Mouse (Mus musculus): ENCODE data around the gene Gm20388. TPM values are rescaled to one million over a fixed set of nuclear protein-coding genes. Genes with fewer than 3 reads are reported as not detected.

The Gm20388 gene
- polyA plus RNA-seq, 1 experiment from 2014 or later, result not detected

GRCm38 (mm10) chr8:122746439-122746838 is 2835.8 kb downstream of the Gm20388 start:
- Histone ChIP-seq H3K4me2 (replicated peaks) (peak overlapping the region; percentile 43), H3K4me3 (replicated peaks; ENCODE audit: low read length) (no peak overlapping the region), H3K27ac (peak overlapping the region; percentile 98), H3K9ac (0 out of 2 replicates have a peak overlapping the region, but pooled peaks have one; percentile 43), H3K27me3 (ENCODE audit: control insufficient read depth, insufficient read depth, low read length) (no peaks in the 10 kb centered on the region), H3K9me3 (ENCODE audit: control insufficient read depth, low read length) (no peaks in the 10 kb centered on the region), H3K36me3 (replicated peaks; ENCODE audit: control insufficient read depth, insufficient read depth) (no peaks in the 10 kb centered on the region), H3K4me1 (replicated peaks; ENCODE audit: control insufficient read depth, insufficient read depth, low read length) (peaks cover 87% of the 10 kb centered on the region)
- no peak for ATAC-seq (ENCODE audit: low FRiP score)
- 22% methylated on average over 7 of the region's 7 CpGs for WGBS
- DNase-seq (ENCODE audit: low spot score), result no peak

DNA sequence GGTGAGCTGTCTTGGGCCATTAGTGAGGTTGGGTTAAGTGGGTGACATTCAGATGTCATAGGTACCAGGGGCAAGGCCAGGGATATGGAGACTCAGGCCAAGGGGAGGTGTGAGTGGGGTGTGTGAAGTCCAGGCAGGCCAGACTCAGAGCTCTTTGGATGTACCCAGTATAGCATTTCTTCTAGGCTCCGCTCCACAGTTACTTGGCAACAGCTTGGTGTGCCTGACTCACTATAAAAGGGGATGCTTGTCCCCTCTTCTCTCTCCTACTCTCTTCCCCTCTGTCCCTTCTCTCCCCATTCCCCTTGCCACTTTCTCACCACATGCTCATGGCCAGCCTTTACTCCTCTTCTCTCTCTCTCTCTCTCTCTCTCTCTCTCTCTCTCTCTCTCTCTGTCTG is 2837.2 kb downstream of the Gm20388 start:
- ATAC-seq (ENCODE audit: low FRiP score) (no peak), DNase-seq (ENCODE audit: low spot score) (no peak)
- Histone ChIP-seq H3K36me3 (replicated peaks; ENCODE audit: control insufficient read depth, insufficient read depth) (no peaks in the 10 kb centered on the region), H3K9ac (no peak overlapping the region), H3K27me3 (ENCODE audit: control insufficient read depth, insufficient read depth, low read length) (no peaks in the 10 kb centered on the region), H3K9me3 (ENCODE audit: control insufficient read depth, low read length) (no peaks in the 10 kb centered on the region), H3K4me1 (replicated peaks; ENCODE audit: control insufficient read depth, insufficient read depth, low read length) (peaks cover 79% of the 10 kb centered on the region), H3K4me3 (replicated peaks; ENCODE audit: low read length) (no peak overlapping the region), H3K27ac (peak overlapping the region; percentile 98), H3K4me2 (replicated peaks) (no peak overlapping the region)
- WGBS, result 79% methylated on average over 1 of the region's 1 CpGs

DNA sequence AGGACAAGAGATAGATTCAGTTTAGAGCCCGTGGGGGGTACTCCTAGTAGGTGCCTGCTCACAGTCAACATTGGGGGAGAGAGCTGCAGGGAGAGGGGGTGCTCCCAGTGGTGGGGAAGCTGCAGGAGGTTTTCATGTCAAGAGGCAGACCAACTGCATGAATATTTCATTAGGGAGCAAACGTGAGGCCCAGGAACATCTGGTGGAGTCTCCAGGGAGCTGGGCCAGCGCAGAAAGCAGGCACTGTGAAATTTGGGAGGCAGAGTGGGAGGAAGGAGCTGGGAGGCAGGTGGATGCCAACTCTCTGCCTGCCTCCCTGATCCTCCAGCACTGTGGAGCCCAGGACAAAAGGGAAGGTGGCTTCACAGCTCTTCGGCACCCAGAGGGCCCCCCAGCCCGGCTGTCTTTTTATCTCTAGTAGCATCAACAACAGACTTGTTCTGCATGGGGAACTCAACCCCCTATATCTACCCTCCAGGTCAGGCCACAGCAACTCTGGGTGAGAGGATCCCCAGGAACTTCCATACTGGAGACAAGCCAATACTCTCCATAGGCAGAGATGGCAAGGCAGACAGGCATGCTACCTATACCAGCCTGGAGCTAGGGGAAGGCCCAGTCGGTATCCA is 2838.8 kb downstream of the Gm20388 start:
- no peaks in the 10 kb centered on the region for H3K9me3 ChIP-seq (ENCODE audit: control insufficient read depth, low read length)
- WGBS, result 38% methylated on average over 6 of the region's 6 CpGs
- peaks cover 63% of the 10 kb centered on the region for H3K4me1 ChIP-seq (replicated peaks; ENCODE audit: control insufficient read depth, insufficient read depth, low read length)
- H3K4me2 ChIP-seq (replicated peaks), result peak overlapping the region; percentile 28
- H3K27ac ChIP-seq, result peak overlapping the region; percentile 90
- DNase-seq (ENCODE audit: low spot score), result no peak
- no peaks in the 10 kb centered on the region for H3K27me3 ChIP-seq (ENCODE audit: control insufficient read depth, insufficient read depth, low read length)
- H3K4me3 ChIP-seq (replicated peaks; ENCODE audit: low read length), result no peak overlapping the region; the same call in 1 of the 2 replicates
- no peaks in the 10 kb centered on the region for H3K36me3 ChIP-seq (replicated peaks; ENCODE audit: control insufficient read depth, insufficient read depth)
- ATAC-seq (ENCODE audit: low FRiP score), result no peak
- H3K9ac ChIP-seq, result no peak overlapping the region

DNA sequence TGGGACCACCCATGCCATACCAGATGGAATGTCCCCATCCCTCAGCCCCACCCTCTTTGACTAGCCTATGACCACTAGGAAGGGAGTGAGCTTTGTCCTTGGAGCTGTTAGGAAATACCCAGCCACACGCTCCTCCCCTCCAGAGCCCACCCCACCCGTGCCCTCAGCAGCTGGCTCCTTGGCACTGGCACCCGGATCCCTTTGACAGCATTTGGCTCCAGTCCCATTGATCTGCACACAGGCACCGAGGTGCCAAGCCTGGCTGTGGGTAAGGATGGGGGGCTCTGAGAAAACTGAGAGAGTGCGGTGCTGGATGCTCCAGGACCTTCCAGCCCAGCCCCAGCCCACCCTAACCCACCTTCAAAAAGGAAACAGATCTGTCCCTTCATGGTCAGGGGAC is 2840.7 kb downstream of the Gm20388 start:
- peak overlapping the region; percentile 29 for H3K4me3 ChIP-seq (replicated peaks; ENCODE audit: low read length)
- no peaks in the 10 kb centered on the region for H3K27me3 ChIP-seq (ENCODE audit: control insufficient read depth, insufficient read depth, low read length)
- no peaks in the 10 kb centered on the region for H3K9me3 ChIP-seq (ENCODE audit: control insufficient read depth, low read length)
- peak; percentile 78 for ATAC-seq (ENCODE audit: low FRiP score)
- H3K4me1 ChIP-seq (replicated peaks; ENCODE audit: control insufficient read depth, insufficient read depth, low read length), result peaks cover 44% of the 10 kb centered on the region
- H3K4me2 ChIP-seq (replicated peaks), result peak overlapping the region; percentile 28
- H3K9ac ChIP-seq, result peak overlapping the region; percentile 52
- H3K36me3 ChIP-seq (replicated peaks; ENCODE audit: control insufficient read depth, insufficient read depth), result no peaks in the 10 kb centered on the region
- 63% methylated on average over 5 of the region's 5 CpGs for WGBS
- H3K27ac ChIP-seq, result peak overlapping the region; percentile 90
- DNase-seq (ENCODE audit: low spot score), result peak; percentile 75

GRCm38 (mm10) chr8:122752111-122752721 is 2841.6 kb downstream of the Gm20388 start:
- Histone ChIP-seq H3K4me1 (replicated peaks; ENCODE audit: control insufficient read depth, insufficient read depth, low read length) (peaks cover 36% of the 10 kb centered on the region), H3K9me3 (ENCODE audit: control insufficient read depth, low read length) (no peaks in the 10 kb centered on the region), H3K36me3 (replicated peaks; ENCODE audit: control insufficient read depth, insufficient read depth) (no peaks in the 10 kb centered on the region), H3K9ac (peak overlapping the region; percentile 52), H3K4me3 (replicated peaks; ENCODE audit: low read length) (peak overlapping the region; percentile 29), H3K27me3 (ENCODE audit: control insufficient read depth, insufficient read depth, low read length) (no peaks in the 10 kb centered on the region), H3K27ac (peak overlapping the region; percentile 90), H3K4me2 (replicated peaks) (peak overlapping the region; percentile 28)
- WGBS, result 59% methylated on average over 29 of the region's 29 CpGs
- peak; percentile 45 for DNase-seq (ENCODE audit: low spot score)
- peak; percentile 48 for ATAC-seq (ENCODE audit: low FRiP score)

- Histone ChIP-seq H3K4me3 (replicated peaks; ENCODE audit: low read length) (no peak overlapping the region), H3K27me3 (ENCODE audit: control insufficient read depth, insufficient read depth, low read length) (no peaks in the 10 kb centered on the region), H3K36me3 (replicated peaks; ENCODE audit: control insufficient read depth, insufficient read depth) (no peaks in the 10 kb centered on the region), H3K4me2 (replicated peaks) (no peak overlapping the region), H3K27ac (no peak overlapping the region), H3K4me1 (replicated peaks; ENCODE audit: control insufficient read depth, insufficient read depth, low read length) (no peaks in the 10 kb centered on the region), H3K9ac (no peak overlapping the region), H3K9me3 (ENCODE audit: control insufficient read depth, low read length) (no peaks in the 10 kb centered on the region)
- no peak for ATAC-seq (ENCODE audit: low FRiP score)
- no peak for DNase-seq (ENCODE audit: low spot score)
Observed at GRCm38 (mm10) chr8:122758597-122758996, 2848.0 kb downstream of the Gm20388 start.

- Histone ChIP-seq H3K36me3 (replicated peaks; ENCODE audit: control insufficient read depth, insufficient read depth) (no peaks in the 10 kb centered on the region), H3K27ac (0 out of 2 replicates have a peak overlapping the region, but pooled peaks have one; percentile 11), H3K9ac (no peak overlapping the region)
Observed at GRCm38 (mm10) chr8:122760116-122760515, 2849.5 kb downstream of the Gm20388 start.

GRCm38 (mm10) chr8:122761109-122761508 is 2850.5 kb downstream of the Gm20388 start:
- 75% methylated on average over 6 of the region's 6 CpGs for WGBS
- Histone ChIP-seq H3K4me1 (replicated peaks; ENCODE audit: control insufficient read depth, insufficient read depth, low read length) (no peaks in the 10 kb centered on the region), H3K27ac (no peak overlapping the region), H3K27me3 (ENCODE audit: control insufficient read depth, insufficient read depth, low read length) (no peaks in the 10 kb centered on the region), H3K4me3 (replicated peaks; ENCODE audit: low read length) (no peak overlapping the region), H3K4me2 (replicated peaks) (no peak overlapping the region), H3K9me3 (ENCODE audit: control insufficient read depth, low read length) (no peaks in the 10 kb centered on the region), H3K36me3 (replicated peaks; ENCODE audit: control insufficient read depth, insufficient read depth) (no peaks in the 10 kb centered on the region), H3K9ac (no peak overlapping the region)
- no peak for DNase-seq (ENCODE audit: low spot score)
- ATAC-seq (ENCODE audit: low FRiP score), result no peak

More at GRCm38 (mm10) chr8:122760116-122760515, 2849.5 kb downstream of the Gm20388 start:
- Histone ChIP-seq H3K4me1 (replicated peaks; ENCODE audit: control insufficient read depth, insufficient read depth, low read length) (no peaks in the 10 kb centered on the region), H3K4me3 (replicated peaks; ENCODE audit: low read length) (no peak overlapping the region), H3K4me2 (replicated peaks) (no peak overlapping the region), H3K9me3 (ENCODE audit: control insufficient read depth, low read length) (no peaks in the 10 kb centered on the region), H3K27me3 (ENCODE audit: control insufficient read depth, insufficient read depth, low read length) (no peaks in the 10 kb centered on the region)
- DNase-seq (ENCODE audit: low spot score) (no peak), ATAC-seq (ENCODE audit: low FRiP score) (no peak)
- WGBS, result 69% methylated on average over 7 of the region's 7 CpGs

DNA sequence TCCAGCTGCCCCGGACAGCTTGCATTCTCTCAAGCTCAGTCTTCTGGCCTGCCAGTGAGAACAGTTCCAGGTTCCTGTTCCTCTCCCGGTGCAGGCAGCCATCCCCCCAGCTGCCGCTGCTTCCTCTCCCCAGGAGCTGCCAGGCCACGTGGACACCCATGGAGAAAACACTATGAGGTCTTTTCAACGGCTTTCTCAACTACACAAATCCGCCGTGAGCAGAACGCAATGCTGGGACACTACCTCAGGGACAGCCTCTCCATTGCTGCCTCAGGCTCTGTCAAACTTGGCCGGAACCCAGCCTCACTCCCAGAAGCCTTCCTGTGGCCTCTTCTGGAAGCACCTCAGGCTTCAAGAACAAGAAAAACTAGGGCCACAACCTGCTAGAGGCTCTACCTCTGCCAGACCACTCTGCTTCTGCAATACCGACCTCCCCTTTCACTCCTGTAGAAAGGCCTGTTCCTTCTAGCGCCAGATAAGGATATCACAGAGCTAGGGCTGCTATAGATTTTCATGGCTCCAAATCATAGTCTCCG is 2852.2 kb downstream of the Gm20388 start:
- no peak for DNase-seq (ENCODE audit: low spot score)
- Histone ChIP-seq H3K9me3 (ENCODE audit: control insufficient read depth, low read length) (no peaks in the 10 kb centered on the region), H3K36me3 (replicated peaks; ENCODE audit: control insufficient read depth, insufficient read depth) (no peaks in the 10 kb centered on the region), H3K9ac (no peak overlapping the region), H3K4me2 (replicated peaks) (no peak overlapping the region), H3K4me1 (replicated peaks; ENCODE audit: control insufficient read depth, insufficient read depth, low read length) (0 out of 2 replicates have a peak, but pooled peaks cover 6% of the 10 kb centered on the region), H3K27me3 (ENCODE audit: control insufficient read depth, insufficient read depth, low read length) (no peaks in the 10 kb centered on the region), H3K27ac (no peak overlapping the region), H3K4me3 (replicated peaks; ENCODE audit: low read length) (no peak overlapping the region)
- ATAC-seq (ENCODE audit: low FRiP score), result no peak
- WGBS, result 44% methylated on average over 12 of the region's 12 CpGs
